In the genomic region with DNA sequence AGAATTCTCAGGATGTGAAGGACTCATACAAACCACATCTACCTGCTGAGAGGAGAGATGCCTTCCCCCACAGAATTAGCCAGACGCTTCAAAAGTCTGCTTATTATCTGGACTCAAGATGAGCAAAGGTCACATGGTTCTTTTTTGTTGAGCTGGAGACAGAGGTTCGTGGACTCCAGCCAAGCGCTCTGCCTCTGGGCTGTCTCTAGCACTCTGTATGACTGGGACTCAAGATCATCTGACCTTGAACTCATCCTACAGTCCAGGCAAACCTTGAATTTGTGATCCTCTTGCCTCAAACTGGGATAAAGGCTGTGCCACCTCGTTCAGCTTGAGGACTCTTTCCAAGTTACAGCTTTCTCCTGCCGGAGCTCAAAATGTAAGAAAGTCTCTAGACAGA, we compare ENCODE assay signal across 13 mouse cellular contexts. TPM values are rescaled to one million over a fixed set of nuclear protein-coding genes. Genes with fewer than 3 reads are reported as not detected.
DNase-seq lines count a peak whose midpoint lies in the region; ATAC-seq lines count a peak whose summit lies in the region.
"Had no signal": no experiment of that assay in that cellular context is flagged by ENCODE, and none has a peak within 500 bp of the region (broad histone marks: within the 10 kb centered on the region; RNA-seq: fewer than 3 reads in every experiment).

No protein-coding gene starts in this region.

- no peak overlapping the region for H3K9ac ChIP-seq in intestine, embryonic 16.5 days (ENCODE audit: low read depth, low read length)
- no peak overlapping the region for H3K9ac ChIP-seq in intestine, embryonic 15.5 days
- H3K9ac ChIP-seq in heart, embryonic 12.5 days: no peak overlapping the region
- H3K9ac ChIP-seq in hindbrain, embryonic 14.5 days: no peak overlapping the region
- H3K9ac ChIP-seq: midbrain, embryonic 13.5 days; neural tube, embryonic 12.5 days had no signal

- H3K4me3 ChIP-seq in intestine, embryonic 16.5 days (ENCODE audit: low read length): no peak overlapping the region
- H3K4me3 ChIP-seq in intestine, embryonic 15.5 days (replicated peaks): no peak overlapping the region
- H3K4me3 ChIP-seq in heart, embryonic 12.5 days: no peak overlapping the region
- H3K4me3 ChIP-seq in hindbrain, embryonic 14.5 days (replicated peaks; ENCODE audit: low read length): no peak overlapping the region
- H3K4me3 ChIP-seq: midbrain, embryonic 13.5 days; neural tube, embryonic 12.5 days had no signal

- H3K4me1 ChIP-seq in intestine, embryonic 16.5 days (ENCODE audit: control insufficient read depth, insufficient read depth, low read length): no peaks in the 10 kb centered on the region
- H3K4me1 ChIP-seq in intestine, embryonic 15.5 days (replicated peaks): no peaks in the 10 kb centered on the region
- peaks cover 28% of the 10 kb centered on the region for H3K4me1 ChIP-seq in heart, embryonic 12.5 days (replicated peaks)
- H3K4me1 ChIP-seq in hindbrain, embryonic 14.5 days (replicated peaks; ENCODE audit: control insufficient read depth, insufficient read depth, low read length): no peaks in the 10 kb centered on the region
- H3K4me1 ChIP-seq: midbrain, embryonic 13.5 days; neural tube, embryonic 12.5 days had no signal

- no peak overlapping the region for H3K27ac ChIP-seq in intestine, embryonic 16.5 days (ENCODE audit: low read length)
- H3K27ac ChIP-seq in intestine, embryonic 15.5 days: no peak overlapping the region
- peak overlapping the region; percentile 68 for H3K27ac ChIP-seq in heart, embryonic 12.5 days (ENCODE audit: poor library complexity, severe bottlenecking)
- no peak overlapping the region for H3K27ac ChIP-seq in hindbrain, embryonic 14.5 days
- H3K27ac ChIP-seq: midbrain, embryonic 13.5 days; neural tube, embryonic 12.5 days had no signal

- ATAC-seq in intestine, embryonic 16.5 days: 0 out of 2 replicates have a peak, but pooled peaks have one; percentile 44
- ATAC-seq in intestine, embryonic 15.5 days: no peak
- ATAC-seq in heart, embryonic 12.5 days (ENCODE audit: insufficient number of reproducible peaks, low FRiP score): no peak
- no peak for ATAC-seq in hindbrain, embryonic 14.5 days (ENCODE audit: low FRiP score)
- ATAC-seq: lung, postnatal 0 days; midbrain, embryonic 13.5 days; Patski had no signal

- H3K36me3 ChIP-seq in intestine, embryonic 16.5 days (ENCODE audit: control insufficient read depth, insufficient read depth, low read length): no peaks in the 10 kb centered on the region
- H3K36me3 ChIP-seq in intestine, embryonic 15.5 days: no peaks in the 10 kb centered on the region
- no peaks in the 10 kb centered on the region for H3K36me3 ChIP-seq in heart, embryonic 12.5 days
- H3K36me3 ChIP-seq in hindbrain, embryonic 14.5 days (replicated peaks; ENCODE audit: control insufficient read depth, insufficient read depth): no peaks in the 10 kb centered on the region
- H3K36me3 ChIP-seq: midbrain, embryonic 13.5 days; neural tube, embryonic 12.5 days had no signal

- H3K27me3 ChIP-seq in intestine, embryonic 16.5 days (replicated peaks; ENCODE audit: control insufficient read depth, insufficient read depth, low read length): no peaks in the 10 kb centered on the region
- H3K27me3 ChIP-seq in intestine, embryonic 15.5 days (replicated peaks): no peaks in the 10 kb centered on the region
- H3K27me3 ChIP-seq in heart, embryonic 12.5 days (replicated peaks): no peaks in the 10 kb centered on the region
- H3K27me3 ChIP-seq in hindbrain, embryonic 14.5 days (ENCODE audit: control insufficient read depth, insufficient read depth, low read length): no peaks in the 10 kb centered on the region
- H3K27me3 ChIP-seq: midbrain, embryonic 13.5 days; neural tube, embryonic 12.5 days; Patski had no signal

- 53% methylated on average over 5 of the region's 5 CpGs for WGBS in intestine, embryonic 16.5 days
- WGBS in intestine, embryonic 15.5 days: 45% methylated on average over 5 of the region's 5 CpGs
- WGBS in heart, embryonic 12.5 days: 39% methylated on average over 5 of the region's 5 CpGs
- WGBS in hindbrain, embryonic 14.5 days: 63% methylated on average over 5 of the region's 5 CpGs

- peak; percentile 32 for DNase-seq in R1 (ENCODE audit: low read depth, low spot score)
- DNase-seq in kidney, postnatal 25 days: peak; percentile 74 to 76
- DNase-seq in hindbrain, embryonic 14.5 days (ENCODE audit: low spot score): no peak
- DNase-seq in spleen, postnatal 14 days (ENCODE audit: low spot score in 2 of 2): no peak
- DNase-seq: liver; thymus, postnatal 14 days had no signal

- no peak overlapping the region for H3K4me2 ChIP-seq in intestine, embryonic 16.5 days (ENCODE audit: low read depth, low read length)
- H3K4me2 ChIP-seq in intestine, embryonic 15.5 days (replicated peaks): no peak overlapping the region
- no peak overlapping the region for H3K4me2 ChIP-seq in heart, embryonic 12.5 days
- H3K4me2 ChIP-seq in hindbrain, embryonic 14.5 days (replicated peaks): no peak overlapping the region
- H3K4me2 ChIP-seq: midbrain, embryonic 13.5 days; neural tube, embryonic 12.5 days had no signal

- H3K9me3 ChIP-seq in intestine, embryonic 16.5 days (ENCODE audit: control insufficient read depth, low read length): no peaks in the 10 kb centered on the region
- H3K9me3 ChIP-seq in intestine, embryonic 15.5 days: no peaks in the 10 kb centered on the region
- H3K9me3 ChIP-seq in heart, embryonic 12.5 days (replicated peaks): no peaks in the 10 kb centered on the region
- H3K9me3 ChIP-seq in hindbrain, embryonic 14.5 days (ENCODE audit: control insufficient read depth, low read length): no peaks in the 10 kb centered on the region
- H3K9me3 ChIP-seq: midbrain, embryonic 13.5 days; neural tube, embryonic 12.5 days had no signal

RNA-seq across cellular contexts. Expression of a gene that starts 21.5 kb away (rescaled TPM):
- polyA plus RNA-seq in intestine, embryonic 16.5 days (2015; fragmentation: Nextera tagmentation; extraction: Ambion mirVana): 33.2 and 36.7 TPM in 2 replicates
- 28.2 and 32.5 TPM in 2 replicates for polyA plus RNA-seq in intestine, embryonic 15.5 days (2015; fragmentation: Nextera tagmentation; extraction: Ambion mirVana)
- 49.4 and 51.7 TPM in 2 replicates for polyA plus RNA-seq in heart, embryonic 12.5 days (2016; fragmentation: Nextera tagmentation; extraction: Ambion mirVana)
- 32.9 and 33.4 TPM in 2 replicates for polyA plus RNA-seq in hindbrain, embryonic 14.5 days (2014; fragmentation: Nextera tagmentation; extraction: Ambion mirVana)

RNA-seq across cellular contexts. Expression of a gene that starts 21.8 kb away (rescaled TPM):
- 105 and 110 TPM in 2 replicates for polyA plus RNA-seq in intestine, embryonic 16.5 days (2015; fragmentation: Nextera tagmentation; extraction: Ambion mirVana)
- 124 and 128 TPM in 2 replicates for polyA plus RNA-seq in intestine, embryonic 15.5 days (2015; fragmentation: Nextera tagmentation; extraction: Ambion mirVana)
- polyA plus RNA-seq in heart, embryonic 12.5 days (2016; fragmentation: Nextera tagmentation; extraction: Ambion mirVana): 130 and 136 TPM in 2 replicates
- 108 and 112 TPM in 2 replicates for polyA plus RNA-seq in hindbrain, embryonic 14.5 days (2014; fragmentation: Nextera tagmentation; extraction: Ambion mirVana)

Comparison
In these comparisons a context has a peak if more than half of its experiments do, and no peak if none do; other contexts are left out.
1. DNase-seq: peak in R1 (single experiment) and kidney, postnatal 25 days (2 of 2); none in hindbrain, embryonic 14.5 days (single experiment) and spleen, postnatal 14 days (0 of 2).